Mouse (Mus musculus) liver, postnatal 0 days (tissue): ENCODE results near the gene Wdr54.

Experiments
- CTCF ChIP-seq: sonication (generic); IDR thresholded peaks from 2 replicates; pipeline ENCODE4 v1.5.1; 2016; ENCODE audit warnings: antibody characterized with exemption, low read depth
- EP300 ChIP-seq: IDR thresholded peaks from 2 replicates; pipeline ENCODE4 v1.6.1; 2016; ENCODE audit warnings: antibody characterized with exemption, low read depth, mild to moderate bottlenecking

- TF ChIP-seq CTCF (no peak), EP300 (no peak)
These were observed 39.1 kb downstream of the Wdr54 start for GRCm38 (mm10) chr6:83117165-83117438.
